Mouse (Mus musculus) Patski (cell line): ENCODE measurements around the gene Prkrip1. TPM values are rescaled to one million over a fixed set of nuclear protein-coding genes. Genes with fewer than 3 reads are reported as not detected.

ENCODE experiments used
- ATAC-seq: fragments of 100-300 bp; one replicate; pipeline ENCODE4 v1.8.0; 2021
- CTCF ChIA-PET: fragments of 350-600 bp; sonication (Branson Sonifier 250); formaldehyde crosslinking; loops from one replicate; lab custom pipeline; 2022; ENCODE audit warnings: inconsistent platforms; lab: Charles Lee
- POLR2A ChIA-PET: fragments of 350-600 bp; sonication (Branson Sonifier 250); formaldehyde crosslinking; loops from one replicate; lab custom pipeline; 2022; ENCODE audit warnings: antibody characterized with exemption, inconsistent platforms; lab: Charles Lee
- DNase-seq: peaks from one replicate; pipeline ENCODE4 v3.0.0-alpha.2; 2011; ENCODE audit warnings: low read depth, low spot score
- H3K27me3 ChIP-seq: fragments of 371-371 bp; one replicate; pipeline ENCODE4 v1.5.1; 2021
- CTCF ChIP-seq: fragments of 100-300 bp; IDR thresholded peaks from one replicate; pipeline ENCODE4 v1.5.1; 2021
- in situ Hi-C: fragments of 300-500 bp; cut with MboI; formaldehyde crosslinking; loops from 3 replicates; pipeline ENCODE4 v1.11.1; 2018; ENCODE audit warnings: low pct_unique_long_range_greater_than_20kb, mixed read lengths
- polyA plus RNA-seq: library from polyadenylated mRNA; unstranded; gene quantifications from one replicate; pipeline ENCODE4 v1.2.3, GENCODE M21; 2021

The Prkrip1 gene
- polyA plus RNA-seq, 1 experiment from 2014 or later = 63.4 TPM

- in situ Hi-C loops = no loop called here
- H3K27me3 ChIP-seq = no peaks in the 10 kb centered on the region
- no peak for TF ChIP-seq CTCF
- ChIA-PET CTCF (interaction anchor here (1.0 kb wide), 1 partner anchor 9 kb away, joined by 4 read pairs; no protein-coding TSS in a partner anchor), POLR2A (interaction anchor here (1.5 kb wide), 1 partner anchor 11 kb away, joined by 3 read pairs; the partner anchor contains the start of gene Orai2)
- ATAC-seq (no peak), DNase-seq (no peak)
Measured at GRCm38 (mm10) chr5:136181197-136181596, 17.6 kb downstream of the Prkrip1 start.

GRCm38 (mm10) chr5:136179594-136179993 is 19.2 kb downstream of the Prkrip1 start:
- DNase-seq = no peak
- ChIA-PET CTCF (no interaction called here), POLR2A (interaction anchor here (0.9 to 1.5 kb wide), 2 partner anchors 9 to 13 kb away, joined by 3 read pairs; partner anchors contain the start of gene Orai2)
- ATAC-seq = no peak
- in situ Hi-C loops = no loop called here
- no peaks in the 10 kb centered on the region for H3K27me3 ChIP-seq
- TF ChIP-seq CTCF = no peak

GRCm38 (mm10) chr5:136173606-136174463 is 24.9 kb downstream of the Prkrip1 start:
- ChIA-PET CTCF (interaction anchor here (1.1 to 8.3 kb wide), 2 partner anchors 10 to 13 kb away, joined by 4 to 34 read pairs; no protein-coding TSS in a partner anchor), POLR2A (no interaction called here)
- no peaks in the 10 kb centered on the region for H3K27me3 ChIP-seq
- in situ Hi-C loops = no loop called here
- ATAC-seq = no peak
- no peak for TF ChIP-seq CTCF
- DNase-seq = no peak

GRCm38 (mm10) chr5:136172939-136173338 is 25.8 kb downstream of the Prkrip1 start:
- CTCF ChIA-PET = interaction anchor here (8.3 kb wide), 1 partner anchor 14 kb away, joined by 34 read pairs; no protein-coding TSS in a partner anchor

GRCm38 (mm10) chr5:136171363-136172341 is 27.1 kb downstream of the Prkrip1 start:
- POLR2A ChIA-PET = no interaction called here
- DNase-seq = peak; percentile 78
- H3K27me3 ChIP-seq = no peaks in the 10 kb centered on the region
- no peak for TF ChIP-seq CTCF
- peak; percentile 32 for ATAC-seq
- in situ Hi-C loops = no loop called here
- CTCF ChIA-PET = interaction anchor here (1.2 to 8.3 kb wide), 4 partner anchors 9 to 38 kb away, joined by 3 to 34 read pairs (median 4); no protein-coding TSS in a partner anchor

More at GRCm38 (mm10) chr5:136172939-136173338, 25.8 kb downstream of the Prkrip1 start:
- ATAC-seq (no peak), DNase-seq (no peak)
- no peak for TF ChIP-seq CTCF
- no peaks in the 10 kb centered on the region for H3K27me3 ChIP-seq
- POLR2A ChIA-PET = interaction anchor here (0.6 kb wide), 1 partner anchor 42 kb away, joined by 3 read pairs; no protein-coding TSS in a partner anchor
- in situ Hi-C loops = no loop called here

GRCm38 (mm10) chr5:136170512-136171362 is 28.0 kb downstream of the Prkrip1 start, which contains the start of gene Orai2:
TSS of gene Orai2 (minus strand) at chr5:136170713.
- ATAC-seq (peak; percentile 72), DNase-seq (no peak)
- CTCF ChIA-PET = interaction anchor here (1.3 to 8.3 kb wide), 3 partner anchors 10 to 37 kb away, joined by 4 to 34 read pairs (median 4); no protein-coding TSS in a partner anchor
- POLR2A ChIA-PET = interaction anchor here (0.6 to 1.2 kb wide), 7 partner anchors 10 to 380 kb away, joined by 3 to 8 read pairs (median 3); no protein-coding TSS in a partner anchor
- no peak for TF ChIP-seq CTCF
- in situ Hi-C loops = no loop called here
- H3K27me3 ChIP-seq = no peaks in the 10 kb centered on the region

GRCm38 (mm10) chr5:136169626-136170511 is 28.9 kb downstream of the Prkrip1 start:
- POLR2A ChIA-PET = interaction anchor here (0.6 to 1.2 kb wide), 8 partner anchors 10 to 381 kb away, joined by 3 to 8 read pairs (median 3); partner anchors contain the start of genes Alkbh4 and Lrwd1
- TF ChIP-seq CTCF = no peak
- DNase-seq (no peak), ATAC-seq (peak; percentile 7)
- no peaks in the 10 kb centered on the region for H3K27me3 ChIP-seq
- in situ Hi-C loops = no loop called here
- CTCF ChIA-PET = interaction anchor here (1.3 to 8.3 kb wide), 3 partner anchors 17 to 54 kb away, joined by 3 to 34 read pairs (median 3); partner anchors contain the start of gene Polr2j

GRCm38 (mm10) chr5:136168071-136168470 is 30.7 kb downstream of the Prkrip1 start:
- in situ Hi-C loops = no loop called here
- H3K27me3 ChIP-seq = no peaks in the 10 kb centered on the region
- no peak for TF ChIP-seq CTCF
- ATAC-seq (no peak), DNase-seq (no peak)
- ChIA-PET CTCF (interaction anchor here (1.1 to 8.3 kb wide), 4 partner anchors 10 to 52 kb away, joined by 3 to 34 read pairs (median 4); partner anchors contain the start of gene Polr2j), POLR2A (interaction anchor here (0.6 kb wide), 1 partner anchor 290 kb away, joined by 6 read pairs; no protein-coding TSS in a partner anchor)
